Mouse (Mus musculus) CH12.LX (cell line): ENCODE data around the gene Gnpnat1. TPM values are rescaled to one million over a fixed set of nuclear protein-coding genes. Genes with fewer than 3 reads are reported as not detected.
A peak's percentile ranks its signal among the peaks of the same experiment; 100 is the strongest.

Experiments
- DNase-seq: peaks from one replicate; pipeline ENCODE4 v3.0.0-alpha.2; 2013; ENCODE audit errors: extremely low read depth
- H3K27ac ChIP-seq: 2 replicates; pipeline ENCODE4 v1.5.1; 2012; ENCODE audit warnings: low read depth, mild to moderate bottlenecking, control low read depth, moderate library complexity; ENCODE audit not compliant: insufficient read depth
- H3K27me3 ChIP-seq: replicated peaks from 2 replicates; pipeline ENCODE3; 2012; ENCODE audit warnings: inconsistent platforms
- H3K36me3 ChIP-seq, 2 experiments: replicated peaks in 1 of 2; 2 replicates each; pipeline versions ENCODE3 to v1.6.1; 2012; ENCODE audit warnings: inconsistent platforms in 1 of 2, low read length in 1 of 2, mild to moderate bottlenecking in 1 of 2, mixed read lengths in 1 of 2, moderate library complexity in 1 of 2; ENCODE audit not compliant: control insufficient read depth in 1 of 2, insufficient read depth in 1 of 2
- H3K4me1 ChIP-seq, 2 experiments: 2 replicates each; pipeline ENCODE4 v1.6.1; 2012; ENCODE audit warnings: inconsistent platforms in 1 of 2, moderate library complexity in 1 of 2; ENCODE audit not compliant: insufficient read depth in 2 of 2, control insufficient read depth in 1 of 2
- H3K4me2 ChIP-seq: 2 replicates; pipeline ENCODE4 v1.6.1; 2012; ENCODE audit warnings: low read depth, mild to moderate bottlenecking, control low read depth; ENCODE audit not compliant: poor library complexity, insufficient read depth, severe bottlenecking
- H3K4me3 ChIP-seq, 3 experiments: fragments of 150-350 bp in 1 of 3; sonication (generic) in 1 of 3; replicated peaks in 1 of 3; 2 replicates each; pipeline versions ENCODE3 to v1.5.1; 2011 to 2012; ENCODE audit warnings: low read depth in 2 of 3, low read length in 2 of 3, mild to moderate bottlenecking in 2 of 3, moderate library complexity in 2 of 3, control low read depth in 1 of 3, improper control_type of control experiment in 1 of 3, inconsistent platforms in 1 of 3, mixed read lengths in 1 of 3; ENCODE audit not compliant: poor library complexity in 1 of 3
- H3K79me2 ChIP-seq: replicated peaks from 2 replicates; pipeline ENCODE4 v1.6.1; 2012; ENCODE audit warnings: mild to moderate bottlenecking, moderate library complexity; ENCODE audit not compliant: control insufficient read depth, poor library complexity, insufficient read depth, severe bottlenecking; ENCODE audit errors: extremely low read depth
- H3K9ac ChIP-seq: 2 replicates; pipeline ENCODE4 v1.6.1; 2012; ENCODE audit warnings: low read depth, mild to moderate bottlenecking, control low read depth, moderate library complexity; ENCODE audit not compliant: insufficient read depth
- H3K9me3 ChIP-seq: replicated peaks from 2 replicates; pipeline ENCODE3; 2012; ENCODE audit warnings: low read length, inconsistent platforms, mixed read lengths
- BHLHE40 ChIP-seq: IDR thresholded peaks from 2 replicates; pipeline ENCODE4 v1.6.1; 2011; ENCODE audit warnings: mild to moderate bottlenecking, low read depth, low read length, improper control_type of control experiment
- CHD2 ChIP-seq: IDR thresholded peaks from 2 replicates; pipeline ENCODE4 v1.6.1; 2011; ENCODE audit warnings: low read length, improper control_type of control experiment
- CTCF ChIP-seq, 2 experiments: IDR thresholded peaks in 1 of 2; conservative IDR thresholded peaks in 1 of 2; 2 replicates each; pipeline ENCODE4 v1.5.1; 2011 to 2012; ENCODE audit warnings: low read depth in 2 of 2, low read length in 2 of 2, improper control_type of control experiment in 1 of 2, inconsistent platforms in 1 of 2, mild to moderate bottlenecking in 1 of 2, moderate library complexity in 1 of 2
- E2F4 ChIP-seq: IDR thresholded peaks from 2 replicates; pipeline ENCODE4 v1.6.1; 2011; ENCODE audit warnings: low read depth, low read length, improper control_type of control experiment; ENCODE audit not compliant: insufficient replicate concordance
- ELF1 ChIP-seq: IDR thresholded peaks from 2 replicates; pipeline ENCODE4 v1.6.1; 2014; ENCODE audit warnings: low read depth, mild to moderate bottlenecking, inconsistent platforms, low read length, improper control_type of control experiment
- EP300 ChIP-seq: IDR thresholded peaks from 2 replicates; pipeline ENCODE4 v1.6.1; 2011; ENCODE audit warnings: low read length, improper control_type of control experiment
- ETS1 ChIP-seq: conservative IDR thresholded peaks from 2 replicates; pipeline ENCODE4 v1.6.1; 2012; ENCODE audit warnings: low read depth, mild to moderate bottlenecking, inconsistent platforms, low read length, improper control_type of control experiment, moderate library complexity
- HCFC1 ChIP-seq: IDR thresholded peaks from 2 replicates; pipeline ENCODE4 v1.6.1; 2012; ENCODE audit warnings: low read depth, mild to moderate bottlenecking, inconsistent platforms, low read length, improper control_type of control experiment
- KAT2A ChIP-seq: IDR thresholded peaks from 2 replicates; pipeline ENCODE4 v1.6.1; 2012; ENCODE audit warnings: low read length, improper control_type of control experiment, inconsistent platforms; ENCODE audit not compliant: insufficient replicate concordance
- MYC ChIP-seq: IDR thresholded peaks from 2 replicates; pipeline ENCODE4 v1.6.1; 2011; ENCODE audit warnings: low read depth, mild to moderate bottlenecking, improper control_type of control experiment, low read length
- NELFE ChIP-seq: IDR thresholded peaks from 2 replicates; pipeline ENCODE4 v1.6.1; 2011; ENCODE audit warnings: low read depth, low read length, improper control_type of control experiment
- POLR2A ChIP-seq: IDR thresholded peaks from 2 replicates; pipeline ENCODE4 v1.6.1; 2011; ENCODE audit warnings: low read depth, mild to moderate bottlenecking, improper control_type of control experiment, low read length
- RCOR1 ChIP-seq: conservative IDR thresholded peaks from 2 replicates; pipeline ENCODE4 v1.6.1; 2012; ENCODE audit warnings: low read depth, mild to moderate bottlenecking, inconsistent platforms, low read length, improper control_type of control experiment
- SMC3 ChIP-seq: IDR thresholded peaks from 2 replicates; pipeline ENCODE4 v1.6.1; 2011; ENCODE audit warnings: low read depth, low read length, improper control_type of control experiment
- TBP ChIP-seq: conservative IDR thresholded peaks from 2 replicates; pipeline ENCODE4 v1.6.1; 2011; ENCODE audit warnings: low read depth, low read length, improper control_type of control experiment
- UBTF ChIP-seq: IDR thresholded peaks from 2 replicates; pipeline ENCODE4 v1.6.1; 2012; ENCODE audit warnings: low read depth, mild to moderate bottlenecking, inconsistent platforms, low read length, improper control_type of control experiment, moderate library complexity
- USF1 ChIP-seq: IDR thresholded peaks from 2 replicates; pipeline ENCODE4 v1.6.1; 2014; ENCODE audit warnings: low read depth, mild to moderate bottlenecking, inconsistent platforms, low read length, improper control_type of control experiment
- USF2 ChIP-seq: conservative IDR thresholded peaks from 2 replicates; pipeline ENCODE4 v1.6.1; 2011; ENCODE audit warnings: low read depth, low read length, improper control_type of control experiment
- ZKSCAN1 ChIP-seq: IDR thresholded peaks from 2 replicates; pipeline ENCODE4 v1.6.1; 2012; ENCODE audit warnings: low read depth, inconsistent platforms, low read length, improper control_type of control experiment, borderline replicate concordance
- ZMIZ1 ChIP-seq: IDR thresholded peaks from 2 replicates; pipeline ENCODE4 v1.6.1; 2012; ENCODE audit warnings: low read depth, mild to moderate bottlenecking, inconsistent platforms, low read length, improper control_type of control experiment
- ZNF384 ChIP-seq: IDR thresholded peaks from 2 replicates; pipeline ENCODE4 v1.6.1; 2012; ENCODE audit warnings: low read depth, low read length, improper control_type of control experiment, inconsistent platforms
- dilution Hi-C: fragments of 300-500 bp; cut with MboI; formaldehyde crosslinking; loops from 2 replicates; pipeline ENCODE4 v1.14.3; 2020; ENCODE audit warnings: low sequenced_read_pairs; ENCODE audit not compliant: extremely low pct_unique_long_range_greater_than_20kb, extremely low pct_ligation_motif_present
- in situ Hi-C: fragments of 300-500 bp; cut with MboI; formaldehyde crosslinking; loops from 3 replicates; pipeline ENCODE4 v1.14.3; 2019; ENCODE audit warnings: low sequenced_read_pairs, low pct_ligation_motif_present, low pct_unique_long_range_greater_than_20kb, mixed read lengths
- polyA plus RNA-seq: library from polyadenylated mRNA; unstranded; fragments of >175 nt; gene quantifications from 2 replicates; pipeline ENCODE4 v1.2.1, GENCODE M21; 2012; ENCODE audit warnings: low read depth; ENCODE audit not compliant: insufficient read length
- total RNA-seq, 2 experiments: library from RNA; depleted of rRNA; stranded (reverse); fragments of 300-350 nt in 1 of 2; fragments of >200 nt in 1 of 2; gene quantifications; 2 replicates each; pipeline ENCODE4 v1.2.3; 2012 to 2014

Gnpnat1 gene
- total and polyA plus RNA-seq, 3 experiments, result 28.6 to 82.9 (median 42.8) TPM

- no peaks in the 10 kb centered on the region for H3K27me3 ChIP-seq
- H3K4me3 ChIP-seq, result no peak overlapping the region
- dilution Hi-C loops, result no loop called here
- H3K4me1 ChIP-seq, result peaks cover 6 to 19% of the 10 kb centered on the region in 2 experiments; a peak in 3 of 4 replicates
- peaks cover 29 to 62% of the 10 kb centered on the region in 2 experiments for H3K36me3 ChIP-seq
- in situ Hi-C loops, result no loop called here
- TF ChIP-seq MYC (peak; percentile 79), USF1 (no peak), CHD2 (no peak), CTCF (conservative IDR thresholded peaks at IDR 0.05 in 1 of 2, IDR thresholded peaks at IDR 0.05 in 1 of 2; ENCODE audit: low read depth in 2 of 2, low read length in 2 of 2) (peak in 1 of 2 experiments; percentile 37; a peak in 2 of 4 replicates), ETS1 (no peak)
- no peaks in the 10 kb centered on the region for H3K9me3 ChIP-seq
- no peak for DNase-seq
- H3K79me2 ChIP-seq, result peaks cover 19% of the 10 kb centered on the region
- H3K27ac ChIP-seq, result no peak overlapping the region
- no peak overlapping the region for H3K4me2 ChIP-seq
- no peak overlapping the region for H3K9ac ChIP-seq
These were observed 21.8 kb downstream of the Gnpnat1 start for GRCm38 (mm10) chr14:45382912-45383311.

DNA sequence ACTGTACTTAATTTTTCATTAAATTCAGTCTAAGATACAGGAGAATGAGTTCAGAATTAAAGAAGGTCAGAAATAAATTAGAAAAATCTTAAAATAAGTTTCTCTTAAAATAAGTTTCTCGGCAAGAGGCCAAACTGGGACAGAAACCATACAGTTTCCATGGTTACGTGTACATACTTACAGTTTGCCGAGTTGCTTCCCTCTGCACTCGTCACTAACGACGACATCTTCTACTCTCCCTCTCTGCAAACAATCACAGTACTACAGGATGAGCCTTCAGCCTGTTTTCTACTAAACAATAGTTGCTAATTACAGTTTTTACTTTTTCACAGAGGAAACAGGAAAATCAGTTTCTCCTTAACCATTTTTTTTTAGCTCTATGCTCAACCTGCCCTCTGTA is 24.0 kb downstream of the Gnpnat1 start:
- dilution Hi-C loops, result no loop called here
- in situ Hi-C loops, result no loop called here
- Histone ChIP-seq H3K79me2 (no peaks in the 10 kb centered on the region; the same call in 1 of the 2 replicates), H3K4me3 (no peak overlapping the region), H3K9me3 (no peaks in the 10 kb centered on the region), H3K27me3 (no peaks in the 10 kb centered on the region), H3K36me3 (peaks cover 29 to 55% of the 10 kb centered on the region in 2 experiments), H3K4me2 (no peak overlapping the region), H3K27ac (no peak overlapping the region), H3K9ac (no peak overlapping the region), H3K4me1 (peaks cover 0 to under 1% of the 10 kb centered on the region in 2 experiments; a peak in 1 of 4 replicates)
- TF ChIP-seq USF2 (no peak), POLR2A (no peak)
- no peak for DNase-seq

- dilution Hi-C loops (no loop called here), in situ Hi-C loops (no loop called here)
- Histone ChIP-seq H3K4me1 (no peaks in the 10 kb centered on the region), H3K9ac (no peak overlapping the region), H3K27ac (no peak overlapping the region), H3K79me2 (no peaks in the 10 kb centered on the region), H3K4me2 (no peak overlapping the region), H3K4me3 (no peak overlapping the region), H3K9me3 (no peaks in the 10 kb centered on the region), H3K27me3 (no peaks in the 10 kb centered on the region), H3K36me3 (peaks cover 29 to 50% of the 10 kb centered on the region in 2 experiments)
- DNase-seq, result no peak
- no peak for TF ChIP-seq NELFE
These were observed 25.9 kb downstream of the Gnpnat1 start for GRCm38 (mm10) chr14:45378771-45379170.

GRCm38 (mm10) chr14:45365196-45365587 is 39.5 kb downstream of the Gnpnat1 start:
- no peak overlapping the region for H3K4me2 ChIP-seq
- DNase-seq, result no peak
- in situ Hi-C loops (no loop called here), dilution Hi-C loops (no loop called here)
- no peak overlapping the region for H3K9ac ChIP-seq
- peaks cover 5% of the 10 kb centered on the region for H3K9me3 ChIP-seq
- H3K27me3 ChIP-seq, result no peaks in the 10 kb centered on the region
- peaks cover 16 to 50% of the 10 kb centered on the region in 2 experiments for H3K36me3 ChIP-seq
- no peak overlapping the region for H3K4me3 ChIP-seq
- no peaks in the 10 kb centered on the region for H3K4me1 ChIP-seq
- H3K79me2 ChIP-seq, result no peaks in the 10 kb centered on the region
- H3K27ac ChIP-seq, result no peak overlapping the region
- TF ChIP-seq UBTF (no peak), HCFC1 (no peak), ELF1 (no peak), RCOR1 (no peak), CHD2 (no peak), EP300 (no peak), ZKSCAN1 (no peak), TBP (no peak), ZNF384 (no peak), ZMIZ1 (no peak), KAT2A (no peak), SMC3 (no peak), E2F4 (no peak), BHLHE40 (no peak)
